Mouse (Mus musculus) heart, embryonic 16.5 days (tissue): ENCODE results near the gene Tns3. TPM values are rescaled to one million over a fixed set of nuclear protein-coding genes. Genes with fewer than 3 reads are reported as not detected.

Source experiments
- ATAC-seq: fragments of 200-750 bp; cut with Nextera tagmentation; replicated peaks from 2 replicates; pipeline ENCODE4 v1.8.0; 2017; ENCODE audit warnings: moderate number of reproducible peaks; ENCODE audit not compliant: insufficient read depth, low FRiP score; ENCODE audit errors: extremely low read depth
- H3K27ac ChIP-seq: fragments of 300-500 bp; sonication (generic); 2 replicates; pipeline ENCODE4 v1.5.1; 2014; ENCODE audit warnings: mild to moderate bottlenecking, low read length, control low read depth, moderate library complexity
- H3K27me3 ChIP-seq: fragments of 300-500 bp; sonication (generic); 2 replicates; pipeline ENCODE4 v1.6.1; 2014; ENCODE audit warnings: low read length, mixed read lengths; ENCODE audit not compliant: control insufficient read depth, insufficient read depth
- H3K36me3 ChIP-seq: fragments of 300-500 bp; sonication (generic); 2 replicates; pipeline ENCODE4 v1.6.1; 2014; ENCODE audit not compliant: control insufficient read depth, insufficient read depth
- H3K4me1 ChIP-seq: fragments of 300-500 bp; sonication (generic); 2 replicates; pipeline ENCODE4 v1.6.1; 2014; ENCODE audit warnings: low read length, mixed read lengths; ENCODE audit not compliant: control insufficient read depth, insufficient read depth
- H3K4me2 ChIP-seq: fragments of 300-500 bp; sonication (generic); 2 replicates; pipeline ENCODE4 v1.6.1; 2014; ENCODE audit warnings: low read depth, mild to moderate bottlenecking, control low read depth, low read length
- H3K4me3 ChIP-seq: fragments of 300-500 bp; sonication (generic); 2 replicates; pipeline ENCODE4 v1.5.1; 2014; ENCODE audit warnings: mild to moderate bottlenecking, control low read depth, low read length
- H3K9ac ChIP-seq: fragments of 300-500 bp; sonication (generic); 2 replicates; pipeline ENCODE4 v1.6.1; 2014; ENCODE audit warnings: low read length, control low read depth
- H3K9me3 ChIP-seq: fragments of 300-500 bp; sonication (generic); replicated peaks from 2 replicates; pipeline ENCODE4 v1.6.1; 2016; ENCODE audit warnings: low read length; ENCODE audit not compliant: control insufficient read depth
- WGBS: fragments of 180-500 bp; shearing (Covaris S2); extraction: QIAGEN DNeasy Blood & Tissue Kit; methylation state at CpG from one replicate; pipeline ENCODE4 v1.1.7; 2014; 5-methylcytosine and 5-hydroxymethylcytosine counted together
- polyA plus RNA-seq: library from polyadenylated mRNA; unstranded; fragments of >200 nt; fragmentation: Nextera tagmentation; extraction: Ambion mirVana; gene quantifications from 2 replicates; pipeline ENCODE4 v1.2.1, GENCODE M21; 2015

Tns3 gene
- polyA plus RNA-seq, 1 experiment from 2014 or later, result 20.2 TPM

DNA sequence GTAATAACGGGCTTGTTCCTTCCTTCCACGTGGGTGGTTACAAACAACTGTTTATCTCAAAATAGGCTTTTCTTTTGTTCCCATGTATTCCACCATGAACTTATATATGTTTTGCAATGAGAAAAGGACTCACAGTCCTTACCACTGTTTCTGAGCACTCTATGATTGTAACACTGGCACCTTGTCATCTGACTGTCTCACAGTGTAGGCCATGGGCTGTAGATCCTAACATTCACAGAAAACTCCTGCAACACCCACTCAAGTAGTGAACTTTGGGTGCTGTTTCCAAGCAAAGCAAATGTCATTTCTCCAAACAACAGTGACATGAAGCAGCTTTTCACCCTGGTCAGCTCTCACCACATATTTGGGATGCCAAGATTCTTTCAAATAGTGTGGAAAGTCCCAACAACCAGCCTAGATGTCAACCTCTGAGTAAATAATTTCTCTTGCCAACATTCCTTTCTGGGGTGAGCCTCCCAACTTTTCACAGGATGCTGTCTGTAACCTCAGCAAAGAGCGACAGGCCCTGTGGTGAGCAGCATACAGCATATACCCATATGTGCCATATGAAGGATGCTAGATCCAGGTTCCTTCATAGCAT is 10.3 kb upstream of the Tns3 start:
- 71% methylated on average over 3 of the region's 3 CpGs for WGBS
- ATAC-seq, result no peak
- H3K4me3 ChIP-seq, result no peak overlapping the region
- peaks cover 3% of the 10 kb centered on the region; the same call in 1 of the 2 replicates for H3K4me1 ChIP-seq
- H3K9me3 ChIP-seq, result no peaks in the 10 kb centered on the region
- H3K36me3 ChIP-seq, result no peaks in the 10 kb centered on the region
- H3K9ac ChIP-seq, result no peak overlapping the region
- H3K27me3 ChIP-seq, result no peaks in the 10 kb centered on the region
- peak overlapping the region; percentile 1; the same call in 1 of the 2 replicates for H3K27ac ChIP-seq
- H3K4me2 ChIP-seq, result no peak overlapping the region

DNA sequence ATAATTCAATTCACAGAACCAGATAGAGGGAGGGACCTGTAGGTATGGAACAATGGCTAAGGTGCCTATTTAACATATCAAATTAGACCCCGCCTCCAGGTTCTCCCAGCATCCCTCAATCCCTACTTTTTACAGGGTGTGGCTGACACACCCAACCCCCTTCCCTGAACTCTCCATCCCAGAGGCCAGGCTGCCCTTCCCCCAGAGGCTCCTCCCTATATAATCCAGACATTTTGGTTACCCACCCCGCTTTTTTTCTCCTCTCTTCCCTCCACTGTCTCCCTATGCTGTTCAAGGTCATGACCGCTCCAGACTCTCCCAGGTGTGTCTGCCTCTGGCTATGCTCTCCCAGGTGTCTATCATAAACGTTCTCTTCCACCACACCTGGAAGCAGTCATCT is 7.4 kb upstream of the Tns3 start:
- WGBS, result 74% methylated on average over 4 of the region's 4 CpGs
- H3K4me1 ChIP-seq, result peaks cover 3% of the 10 kb centered on the region; the same call in 1 of the 2 replicates
- no peak for ATAC-seq
- H3K36me3 ChIP-seq, result no peaks in the 10 kb centered on the region
- H3K4me2 ChIP-seq, result no peak overlapping the region
- H3K4me3 ChIP-seq, result no peak overlapping the region
- H3K27me3 ChIP-seq, result no peaks in the 10 kb centered on the region
- H3K9me3 ChIP-seq, result peaks cover 4% of the 10 kb centered on the region; the same call in 1 of the 2 replicates
- no peak overlapping the region for H3K27ac ChIP-seq
- H3K9ac ChIP-seq, result no peak overlapping the region

DNA sequence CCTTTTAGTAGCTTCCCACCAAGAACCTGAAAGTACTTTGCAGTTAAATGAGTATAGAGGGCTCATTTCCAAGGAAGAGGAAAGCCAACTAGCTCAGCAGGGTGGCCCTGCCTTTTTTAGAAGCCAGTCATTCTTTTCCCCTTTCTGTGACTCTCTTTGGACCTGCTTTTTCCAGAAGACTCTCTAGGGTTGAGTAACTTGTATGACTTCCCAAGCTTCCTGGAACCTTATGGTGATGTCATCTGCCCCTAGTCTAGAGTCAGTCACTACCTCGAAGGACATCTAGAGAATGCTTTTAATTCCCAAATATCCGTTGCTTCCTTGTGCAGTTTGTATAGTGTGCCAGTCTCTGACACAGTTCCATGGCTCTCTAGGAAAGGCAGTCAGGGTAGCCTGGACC is 4.8 kb upstream of the Tns3 start:
- 77% methylated on average over 2 of the region's 2 CpGs for WGBS
- peaks cover 4% of the 10 kb centered on the region for H3K27me3 ChIP-seq
- H3K36me3 ChIP-seq, result no peaks in the 10 kb centered on the region
- no peak for ATAC-seq
- no peak overlapping the region for H3K27ac ChIP-seq
- H3K4me2 ChIP-seq, result no peak overlapping the region
- no peak overlapping the region for H3K9ac ChIP-seq
- H3K9me3 ChIP-seq, result peaks cover 4% of the 10 kb centered on the region; the same call in 1 of the 2 replicates
- no peak overlapping the region for H3K4me3 ChIP-seq
- H3K4me1 ChIP-seq, result 0 out of 2 replicates have a peak, but pooled peaks cover 2% of the 10 kb centered on the region

DNA sequence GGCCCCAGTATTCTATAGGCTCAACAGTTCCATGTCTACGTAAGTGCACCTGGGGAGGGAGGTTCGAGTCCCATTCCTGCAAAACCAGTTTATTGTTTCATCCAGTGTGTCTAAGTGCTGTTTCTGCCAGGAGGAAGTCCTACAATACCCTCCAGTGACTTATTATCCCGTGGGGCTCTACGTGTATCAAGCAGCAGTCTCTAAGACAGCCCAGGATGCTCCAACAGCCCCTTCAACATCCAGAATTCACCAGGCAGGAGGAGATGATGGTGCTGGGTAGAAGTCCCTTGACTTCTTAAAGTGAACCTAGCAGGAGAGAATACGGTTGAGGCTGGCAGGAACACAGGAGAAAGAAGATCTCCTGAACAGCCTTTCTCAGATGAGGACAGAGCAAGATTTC is 462 bp upstream of the Tns3 start:
- H3K9me3 ChIP-seq, result peaks cover 4% of the 10 kb centered on the region; the same call in 1 of the 2 replicates
- ATAC-seq, result no peak
- no peaks in the 10 kb centered on the region for H3K36me3 ChIP-seq
- H3K4me3 ChIP-seq, result peak overlapping the region; percentile 79
- peak overlapping the region; percentile 80 for H3K4me2 ChIP-seq
- peaks cover 16% of the 10 kb centered on the region for H3K4me1 ChIP-seq
- H3K9ac ChIP-seq, result peak overlapping the region; percentile 94
- WGBS, result 38% methylated on average over 5 of the region's 5 CpGs
- no peak overlapping the region for H3K27ac ChIP-seq
- H3K27me3 ChIP-seq, result peaks cover 4% of the 10 kb centered on the region

DNA sequence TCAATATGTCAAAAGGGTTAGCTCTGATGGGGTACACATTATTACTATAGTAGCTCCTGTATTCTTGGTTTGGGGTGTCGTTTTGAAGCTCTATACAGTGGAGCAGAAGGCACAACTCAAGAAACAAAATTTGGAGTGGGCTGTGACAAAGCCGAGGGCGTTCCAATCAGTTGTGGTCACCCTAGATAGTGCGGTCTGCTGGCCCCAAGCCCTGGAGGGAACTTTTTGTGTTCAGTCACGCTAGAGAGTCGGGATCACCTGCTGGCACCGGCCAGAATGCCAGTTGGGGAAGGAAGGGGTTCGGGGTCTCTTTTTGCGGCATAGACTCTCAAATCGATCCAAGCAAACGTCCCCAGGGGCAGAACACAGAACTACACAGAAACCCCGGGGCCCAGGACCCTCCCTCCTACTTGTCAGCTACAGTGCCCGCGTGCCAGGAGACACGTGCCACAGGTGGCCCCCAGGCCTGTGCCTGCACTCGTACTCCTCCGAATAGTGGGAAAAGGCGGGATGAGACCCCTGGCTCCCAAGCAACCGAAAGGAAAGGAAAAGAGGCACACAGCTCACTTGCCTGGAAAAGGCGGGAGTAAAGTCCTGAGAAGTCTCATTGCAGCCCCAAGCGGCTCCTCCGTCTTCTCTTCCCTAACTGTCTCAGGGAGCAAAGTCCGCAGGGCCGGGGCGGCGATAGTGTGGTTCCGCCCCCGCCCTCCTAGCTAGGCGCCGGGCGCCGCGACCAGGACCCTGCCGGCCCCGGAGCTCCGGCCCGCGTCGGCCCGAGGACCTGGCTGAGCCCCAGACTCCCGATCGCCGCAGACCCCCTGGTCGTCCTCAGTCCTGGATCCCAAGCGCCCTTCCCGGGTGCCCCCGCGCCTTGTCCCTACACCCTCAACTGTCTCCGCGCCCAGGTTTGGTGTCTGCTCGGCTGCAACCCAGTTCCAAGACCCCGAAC is 617 bp downstream of the Tns3 start:
- Histone ChIP-seq H3K4me3 (peak overlapping the region; percentile 79), H3K4me1 (peaks cover 26% of the 10 kb centered on the region), H3K9me3 (peaks cover 4% of the 10 kb centered on the region; the same call in 1 of the 2 replicates), H3K27ac (peak overlapping the region; percentile 80), H3K4me2 (peak overlapping the region; percentile 80), H3K27me3 (peaks cover 4% of the 10 kb centered on the region), H3K9ac (peak overlapping the region; percentile 94), H3K36me3 (no peaks in the 10 kb centered on the region)
- WGBS, result 1% methylated on average over 52 of the region's 52 CpGs
- peak; percentile 63 for ATAC-seq

DNA sequence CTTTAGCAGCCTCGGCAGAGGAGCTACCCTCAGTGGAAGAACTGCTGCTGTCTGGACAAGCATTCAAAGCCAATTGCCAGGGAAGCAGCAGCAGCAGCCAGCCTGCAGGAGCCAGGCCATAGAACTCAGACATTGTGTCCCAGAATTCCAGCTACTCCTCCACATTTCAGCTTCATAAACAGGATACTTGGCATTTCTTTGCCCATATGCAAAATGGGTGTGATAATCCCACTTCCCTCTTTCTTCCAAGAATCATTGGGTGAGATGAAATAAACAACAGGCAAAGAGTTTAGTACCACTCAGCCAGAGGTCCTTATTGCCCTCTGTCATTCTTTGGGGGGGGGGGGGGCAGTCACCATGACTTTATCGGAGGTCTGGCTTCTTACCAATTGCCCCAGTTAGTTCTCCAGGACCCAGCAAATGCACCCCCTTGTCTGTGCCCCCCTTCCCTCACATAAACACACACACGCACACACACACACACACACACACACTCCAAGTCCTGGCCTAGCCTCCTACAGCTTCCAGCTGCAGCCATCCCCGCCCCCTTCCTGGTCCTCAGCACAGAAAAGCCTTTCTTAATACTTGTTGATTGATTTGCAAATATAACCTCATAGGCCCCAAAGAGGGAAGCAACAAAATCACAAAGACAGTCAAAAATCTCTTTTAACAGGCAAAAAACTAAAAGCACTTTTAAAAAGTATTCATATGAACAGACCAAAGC is 1.5 kb downstream of the Tns3 start:
- Histone ChIP-seq H3K4me1 (peaks cover 27% of the 10 kb centered on the region), H3K9ac (peak overlapping the region; percentile 94), H3K36me3 (peaks cover 4% of the 10 kb centered on the region; the same call in 1 of the 2 replicates), H3K4me3 (peak overlapping the region; percentile 79), H3K4me2 (peak overlapping the region; percentile 80), H3K27me3 (peaks cover 4% of the 10 kb centered on the region), H3K27ac (peak overlapping the region; percentile 49), H3K9me3 (peaks cover 9% of the 10 kb centered on the region; the same call in 1 of the 2 replicates)
- ATAC-seq, result no peak
- WGBS, result 54% methylated on average over 4 of the region's 4 CpGs

DNA sequence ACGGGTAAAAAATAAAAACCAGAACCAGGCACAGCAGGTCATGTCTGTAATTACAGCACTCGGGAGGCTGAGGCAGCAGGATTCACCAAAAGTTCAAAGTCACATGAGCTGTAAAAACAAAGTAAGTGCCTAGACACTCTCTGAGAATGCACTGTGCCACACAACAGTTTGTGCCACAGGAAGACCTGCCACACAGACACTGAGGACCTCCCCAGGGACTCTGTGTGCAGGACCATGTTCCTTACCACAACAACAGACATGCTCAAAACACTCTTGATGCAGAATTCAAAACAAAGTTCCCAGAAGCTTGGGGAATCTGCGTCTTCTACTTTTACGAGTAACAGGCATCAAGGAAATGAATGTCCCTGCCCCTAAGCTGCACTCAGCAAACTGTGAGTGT is 3.4 kb downstream of the Tns3 start:
- Histone ChIP-seq H3K9ac (no peak overlapping the region), H3K27ac (no peak overlapping the region), H3K9me3 (peaks cover 9% of the 10 kb centered on the region; the same call in 1 of the 2 replicates), H3K36me3 (peaks cover 4% of the 10 kb centered on the region; the same call in 1 of the 2 replicates), H3K4me1 (peaks cover 27% of the 10 kb centered on the region), H3K4me2 (no peak overlapping the region), H3K4me3 (no peak overlapping the region), H3K27me3 (peaks cover 4% of the 10 kb centered on the region)
- ATAC-seq, result no peak
- WGBS, result 74% methylated on average over 4 of the region's 4 CpGs

DNA sequence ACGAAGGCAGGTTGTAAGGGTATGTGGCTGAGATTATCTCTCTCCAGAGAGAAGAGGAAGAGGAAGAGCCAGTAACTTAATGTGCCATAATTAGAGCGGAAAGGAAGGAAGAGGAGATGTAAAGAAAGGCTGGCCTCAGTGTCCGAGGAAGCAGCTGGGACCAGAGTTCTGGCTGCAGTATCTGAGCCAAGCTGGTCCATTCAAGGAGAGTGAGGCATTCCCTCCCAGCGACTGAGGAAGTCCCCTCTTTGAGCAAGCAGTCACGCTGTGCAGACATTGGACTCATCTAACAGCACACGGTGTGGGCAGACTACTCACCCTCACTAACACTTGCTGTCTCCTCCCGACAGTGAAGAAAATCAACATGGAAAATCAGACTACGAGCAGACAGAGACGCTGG is 4.5 kb downstream of the Tns3 start:
- Histone ChIP-seq H3K27ac (peak overlapping the region; percentile 47), H3K36me3 (peaks cover 4% of the 10 kb centered on the region; the same call in 1 of the 2 replicates), H3K4me2 (peak overlapping the region; percentile 30; the same call in 1 of the 2 replicates), H3K27me3 (no peaks in the 10 kb centered on the region), H3K4me3 (no peak overlapping the region), H3K9ac (0 out of 2 replicates have a peak overlapping the region, but pooled peaks have one; percentile 26), H3K9me3 (peaks cover 9% of the 10 kb centered on the region; the same call in 1 of the 2 replicates), H3K4me1 (peaks cover 30% of the 10 kb centered on the region)
- ATAC-seq, result no peak
- WGBS, result 26% methylated on average over 9 of the region's 9 CpGs
